Mouse (Mus musculus): Measurements from ENCODE around the gene Zfp94. TPM values are rescaled to one million over a fixed set of nuclear protein-coding genes. Genes with fewer than 3 reads are reported as not detected.

Gene Zfp94
- total RNA-seq, 1 experiment from 2014 or later: 2.4 TPM

Other genes with a start within 250 kb of the Zfp94 start
- 15.0 to 29.2 TPM (median 15.3 TPM) in 3 replicates for gene Zfp180, start 234.7 kb downstream of the Zfp94 start, total RNA-seq (2017)
- gene Zfp112, start 204.4 kb downstream of the Zfp94 start, total RNA-seq (2017): 3.6 to 4.1 TPM (median 3.6 TPM) in 3 replicates
- 4.9 to 11.2 TPM (median 7.6 TPM) in 3 replicates for gene Zfp235, start 182.5 kb downstream of the Zfp94 start, total RNA-seq (2017)
- gene Zfp114, start 141.6 kb downstream of the Zfp94 start, total RNA-seq (2017): 0.68 TPM in 1 of 3 replicates, not detected in the others
- gene Zfp111, start 105.2 kb downstream of the Zfp94 start, total RNA-seq (2017): 1.7 to 4.3 TPM (median 2.3 TPM) in 3 replicates
- 1.6 to 2.7 TPM (median 1.8 TPM) in 3 replicates for gene Zfp109, start 79.1 kb downstream of the Zfp94 start, total RNA-seq (2017)
- 0.87 to 1.5 TPM in 2 of 3 replicates, not detected in the other for gene Zfp108, start 61.9 kb downstream of the Zfp94 start, total RNA-seq (2017)
- 1.4 TPM in 1 of 3 replicates, not detected in the others for gene Zfp93, start 46.2 kb downstream of the Zfp94 start, total RNA-seq (2017)
- gene Zfp61, start 15.4 kb downstream of the Zfp94 start, total RNA-seq (2017): 4.6 to 11.1 TPM (median 5.2 TPM) in 3 replicates
- gene Tescl, start 17.3 kb upstream of the Zfp94 start, total RNA-seq (2017): 2.3 TPM in 1 of 3 replicates, not detected in the others
- not detected in 3 replicates for gene Lypd5, start 32.5 kb upstream of the Zfp94 start, total RNA-seq (2017)
- 10.3 to 11.8 TPM (median 11.5 TPM) in 3 replicates for gene Kcnn4, start 53.6 kb upstream of the Zfp94 start, total RNA-seq (2017)
- gene Smg9, start 83.0 kb upstream of the Zfp94 start, total RNA-seq (2017): 20.1 to 30.8 TPM (median 22.6 TPM) in 3 replicates
- gene Irgc1, start 135.6 kb upstream of the Zfp94 start, total RNA-seq (2017): 1.7 TPM in 1 of 3 replicates, not detected in the others
- gene Plaur, start 145.8 kb upstream of the Zfp94 start, total RNA-seq (2017): 286 to 300 TPM (median 297 TPM) in 3 replicates
- not detected in 3 replicates for gene Cadm4, start 165.4 kb upstream of the Zfp94 start, total RNA-seq (2017)
- gene Zfp428, start 190.3 kb upstream of the Zfp94 start, total RNA-seq (2017): 0.95 TPM in 1 of 3 replicates, not detected in the others
- gene AC161166.1, start 195.8 kb upstream of the Zfp94 start, total RNA-seq (2017): 1.1 TPM in 1 of 3 replicates, not detected in the others
- 2.5 to 6.9 TPM (median 2.9 TPM) in 3 replicates for gene Irgq, start 214.0 kb upstream of the Zfp94 start, total RNA-seq (2017)
- gene Pinlyp, start 229.5 kb upstream of the Zfp94 start, total RNA-seq (2017): not detected in 3 replicates
- 18.0 to 42.4 TPM (median 29.6 TPM) in 3 replicates for gene Xrcc1, start 229.6 kb upstream of the Zfp94 start, total RNA-seq (2017)